Mouse (Mus musculus) forebrain, postnatal 0 days (tissue): ENCODE results near the gene Cpeb3. TPM values are rescaled to one million over a fixed set of nuclear protein-coding genes. Genes with fewer than 3 reads are reported as not detected.
A peak's percentile ranks its signal among the peaks of the same experiment; 100 is the strongest.

ENCODE experiments used
- ATAC-seq: fragments of 200-750 bp; cut with Nextera tagmentation; 2 replicates; pipeline ENCODE4 v1.8.0; 2017; ENCODE audit warnings: mild to moderate bottlenecking, moderate library complexity
- DNase-seq: peaks from one replicate; pipeline ENCODE4 v3.0.0-alpha.2; 2015
- H3K27ac ChIP-seq: fragments of 300-500 bp; sonication (generic); 2 replicates; pipeline ENCODE4 v1.5.1; 2014; ENCODE audit warnings: low read depth, mild to moderate bottlenecking, antibody characterized with exemption, low read length, moderate library complexity, mixed read lengths
- H3K27me3 ChIP-seq: fragments of 300-500 bp; sonication (generic); 2 replicates; pipeline ENCODE4 v1.6.1; 2014; ENCODE audit warnings: mild to moderate bottlenecking, low read length, mixed read lengths; ENCODE audit not compliant: insufficient read depth
- H3K36me3 ChIP-seq: fragments of 300-500 bp; sonication (generic); 2 replicates; pipeline ENCODE4 v1.6.1; 2014; ENCODE audit warnings: mild to moderate bottlenecking, moderate library complexity; ENCODE audit not compliant: insufficient read depth
- H3K4me1 ChIP-seq: fragments of 300-500 bp; sonication (generic); 2 replicates; pipeline ENCODE4 v1.6.1; 2014; ENCODE audit warnings: antibody characterized with exemption; ENCODE audit not compliant: insufficient read depth
- H3K4me2 ChIP-seq: fragments of 300-500 bp; sonication (generic); 2 replicates; pipeline ENCODE4 v1.6.1; 2014; ENCODE audit warnings: low read depth, mild to moderate bottlenecking, moderate library complexity
- H3K4me3 ChIP-seq: fragments of 300-500 bp; sonication (generic); 2 replicates; pipeline ENCODE4 v1.5.1; 2014; ENCODE audit warnings: low read depth, low read length, mixed read lengths
- H3K9ac ChIP-seq: fragments of 300-500 bp; sonication (generic); 2 replicates; pipeline ENCODE4 v1.6.1; 2014; ENCODE audit warnings: mild to moderate bottlenecking
- H3K9me3 ChIP-seq: fragments of 300-500 bp; sonication (generic); 2 replicates; pipeline ENCODE4 v1.6.1; 2016; ENCODE audit warnings: low read length
- CTCF ChIP-seq: sonication (generic); IDR thresholded peaks from 2 replicates; pipeline ENCODE4 v1.5.1; 2016; ENCODE audit warnings: antibody characterized with exemption, control low read depth, low read depth
- WGBS: fragments of 180-500 bp; shearing (Covaris S2); extraction: QIAGEN DNeasy Blood & Tissue Kit; methylation state at CpG from one replicate; pipeline ENCODE4 v1.1.7; 2014; 5-methylcytosine and 5-hydroxymethylcytosine counted together
- polyA plus RNA-seq: library from polyadenylated mRNA; unstranded; fragments of >200 nt; fragmentation: Nextera tagmentation; extraction: Ambion mirVana; gene quantifications from 2 replicates; pipeline ENCODE4 v1.2.1, GENCODE M21; 2015
- total RNA-seq: library from RNA; depleted of rRNA; stranded (reverse); fragments of >200 nt; gene quantifications from 2 replicates; pipeline ENCODE4 v1.2.3, GENCODE M21; 2014

The Cpeb3 gene
- total and polyA plus RNA-seq, 2 experiments from 2014 or later, result 7.9 to 12.9 TPM

- under 1% methylated on average over 36 of the region's 36 CpGs for WGBS
These were observed 33.5 kb downstream of the Cpeb3 start for GRCm38 (mm10) chr19:37174716-37175435.

DNA sequence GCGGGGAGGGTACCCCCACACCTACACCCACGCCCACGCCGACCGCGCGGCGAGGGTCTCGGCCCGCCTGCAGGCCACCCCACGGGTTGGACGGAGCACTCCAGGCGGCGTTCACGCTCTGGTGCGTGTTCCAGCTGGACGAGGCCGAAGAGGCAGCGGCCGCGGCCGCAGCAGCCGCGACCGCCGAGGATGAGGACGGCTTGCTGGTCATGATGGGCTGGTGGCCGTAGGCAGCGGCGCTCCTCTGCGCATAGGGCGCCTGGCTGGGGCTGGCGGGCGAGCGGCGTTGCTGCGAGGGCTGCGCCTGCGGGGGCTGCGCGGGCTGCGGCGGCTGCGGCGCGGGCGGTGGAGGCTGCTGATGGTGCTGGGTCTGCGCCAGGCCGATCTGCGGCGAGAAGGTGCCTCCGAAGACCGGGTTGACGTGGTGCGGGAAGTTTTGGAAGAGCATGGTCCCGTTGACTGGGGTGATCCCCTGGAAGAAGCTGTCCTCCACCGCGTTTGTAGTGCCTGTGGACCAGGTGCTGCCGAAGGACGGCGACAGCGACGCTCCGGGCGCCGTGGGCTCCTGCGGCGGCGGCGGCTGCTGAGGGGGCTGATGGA is 34.2 kb downstream of the Cpeb3 start:
- DNase-seq (no peak), ATAC-seq (peak; percentile 56)
- H3K4me2 ChIP-seq, result peak overlapping the region; percentile 95
- peak overlapping the region; percentile 95 for H3K27ac ChIP-seq
- peak overlapping the region; percentile 77 for H3K4me3 ChIP-seq
- no peaks in the 10 kb centered on the region for H3K9me3 ChIP-seq
- H3K9ac ChIP-seq, result peak overlapping the region; percentile 79
- H3K4me1 ChIP-seq, result peaks cover 17% of the 10 kb centered on the region
- no peaks in the 10 kb centered on the region for H3K27me3 ChIP-seq
- 4% methylated on average over 69 of the region's 70 CpGs for WGBS
- peaks cover 3% of the 10 kb centered on the region; the same call in 1 of the 2 replicates for H3K36me3 ChIP-seq
- TF ChIP-seq CTCF, result no peak

More at GRCm38 (mm10) chr19:37174716-37175435, 33.5 kb downstream of the Cpeb3 start:
- Histone ChIP-seq H3K9ac (peak overlapping the region; percentile 79), H3K9me3 (no peaks in the 10 kb centered on the region), H3K4me2 (peak overlapping the region; percentile 95), H3K4me1 (peaks cover 17% of the 10 kb centered on the region), H3K36me3 (peaks cover 3% of the 10 kb centered on the region; the same call in 1 of the 2 replicates), H3K4me3 (peak overlapping the region; percentile 77), H3K27me3 (no peaks in the 10 kb centered on the region), H3K27ac (peak overlapping the region; percentile 95)
- DNase-seq, result peak; percentile 82
- no peak for TF ChIP-seq CTCF
- peak; percentile 71 for ATAC-seq

- peak overlapping the region; percentile 95 for H3K27ac ChIP-seq
- ATAC-seq (no peak), DNase-seq (no peak)
- peak overlapping the region; percentile 79 for H3K9ac ChIP-seq
- peak overlapping the region; percentile 77 for H3K4me3 ChIP-seq
- H3K27me3 ChIP-seq, result no peaks in the 10 kb centered on the region
- peaks cover 3% of the 10 kb centered on the region; the same call in 1 of the 2 replicates for H3K36me3 ChIP-seq
- peak overlapping the region; percentile 95 for H3K4me2 ChIP-seq
- TF ChIP-seq CTCF, result no peak
- H3K9me3 ChIP-seq, result no peaks in the 10 kb centered on the region
- peaks cover 17% of the 10 kb centered on the region for H3K4me1 ChIP-seq
- 29% methylated on average over 20 of the region's 20 CpGs for WGBS
These were observed 34.9 kb downstream of the Cpeb3 start for GRCm38 (mm10) chr19:37173331-37174115.

- no peak for DNase-seq
- Histone ChIP-seq H3K4me3 (peak overlapping the region; percentile 77), H3K27me3 (no peaks in the 10 kb centered on the region), H3K36me3 (peaks cover 3% of the 10 kb centered on the region; the same call in 1 of the 2 replicates), H3K9ac (peak overlapping the region; percentile 79), H3K4me1 (peaks cover 17% of the 10 kb centered on the region), H3K27ac (no peak overlapping the region), H3K4me2 (peak overlapping the region; percentile 95), H3K9me3 (no peaks in the 10 kb centered on the region)
- no peak for TF ChIP-seq CTCF
- WGBS, result 64% methylated on average over 11 of the region's 11 CpGs
- ATAC-seq, result no peak
These were observed 35.8 kb downstream of the Cpeb3 start for GRCm38 (mm10) chr19:37172566-37173130.

DNA sequence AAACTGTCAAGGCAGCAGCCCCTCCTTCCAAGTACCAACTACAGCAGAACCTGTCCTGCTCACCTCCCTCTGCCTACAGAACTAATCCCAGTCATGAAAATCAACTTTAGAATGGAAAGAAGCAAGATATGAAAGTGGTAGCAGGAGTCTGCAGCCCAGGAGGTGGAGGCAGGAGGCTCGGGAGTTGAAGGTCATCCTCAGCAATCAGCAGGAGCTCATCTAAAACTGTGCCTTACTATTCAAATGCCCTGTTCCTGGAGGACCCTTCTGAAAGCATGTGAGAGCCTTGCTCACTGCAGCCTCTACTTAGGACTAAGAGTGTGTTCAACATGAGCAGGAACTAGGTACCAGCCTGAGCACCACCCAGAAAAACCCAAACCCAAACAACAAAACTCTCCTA is 36.3 kb downstream of the Cpeb3 start:
- peaks cover 3% of the 10 kb centered on the region; the same call in 1 of the 2 replicates for H3K36me3 ChIP-seq
- peak overlapping the region; percentile 77 for H3K4me3 ChIP-seq
- no peak for TF ChIP-seq CTCF
- H3K27ac ChIP-seq, result no peak overlapping the region
- no peaks in the 10 kb centered on the region for H3K27me3 ChIP-seq
- ATAC-seq, result no peak
- peaks cover 17% of the 10 kb centered on the region for H3K4me1 ChIP-seq
- no peaks in the 10 kb centered on the region for H3K9me3 ChIP-seq
- peak overlapping the region; percentile 95 for H3K4me2 ChIP-seq
- DNase-seq, result no peak
- H3K9ac ChIP-seq, result peak overlapping the region; percentile 79; the same call in 1 of the 2 replicates
- 50% methylated on average over 1 of the region's 1 CpGs for WGBS

- Histone ChIP-seq H3K27ac (no peak overlapping the region), H3K36me3 (no peaks in the 10 kb centered on the region; the same call in 1 of the 2 replicates), H3K9ac (no peak overlapping the region), H3K4me2 (no peak overlapping the region), H3K9me3 (no peaks in the 10 kb centered on the region), H3K4me1 (no peaks in the 10 kb centered on the region), H3K4me3 (no peak overlapping the region), H3K27me3 (no peaks in the 10 kb centered on the region)
- ATAC-seq, result no peak
- 86% methylated on average over 5 of the region's 5 CpGs for WGBS
- no peak for DNase-seq
- TF ChIP-seq CTCF, result no peak
These were observed 51.5 kb downstream of the Cpeb3 start for GRCm38 (mm10) chr19:37156770-37157336.
